Mouse (Mus musculus) liver, embryonic 14.5 days (tissue): Measurements from ENCODE around the gene BC048562. TPM values are rescaled to one million over a fixed set of nuclear protein-coding genes. Genes with fewer than 3 reads are reported as not detected.

Source experiments
- ATAC-seq: fragments of 200-750 bp; cut with Nextera tagmentation; 2 replicates; pipeline ENCODE4 v1.8.0; 2017; ENCODE audit warnings: moderate number of reproducible peaks, mild to moderate bottlenecking, moderate library complexity; ENCODE audit not compliant: insufficient read depth
- DNase-seq, 3 experiments: peaks; one replicate each; pipeline ENCODE4 v3.0.0-alpha.2; 2012 to 2013; ENCODE audit warnings: low read depth in 3 of 3, low spot score in 3 of 3
- H3K27ac ChIP-seq: fragments of 300-500 bp; sonication (generic); 2 replicates; pipeline ENCODE4 v1.5.1; 2014; ENCODE audit warnings: moderate library complexity, mild to moderate bottlenecking, control low read depth, inconsistent platforms
- H3K27me3 ChIP-seq: fragments of 300-500 bp; sonication (generic); 2 replicates; pipeline ENCODE4 v1.6.1; 2014; ENCODE audit warnings: mild to moderate bottlenecking, low read length, moderate library complexity; ENCODE audit not compliant: control insufficient read depth, insufficient read depth
- H3K36me3 ChIP-seq: fragments of 300-500 bp; sonication (generic); replicated peaks from 2 replicates; pipeline ENCODE4 v1.6.1; 2014; ENCODE audit warnings: low read depth; ENCODE audit not compliant: control insufficient read depth, insufficient read depth
- H3K4me1 ChIP-seq, 2 experiments: fragments of 200-500 bp in 1 of 2; fragments of 300-500 bp in 1 of 2; sonication (generic) in 1 of 2; replicated peaks; 2 replicates each; pipeline ENCODE4 v1.6.1; 2012 to 2014; ENCODE audit warnings: antibody characterized with exemption in 1 of 2, inconsistent platforms in 1 of 2, low read length in 1 of 2; ENCODE audit not compliant: control insufficient read depth in 2 of 2, insufficient read depth in 2 of 2
- H3K4me2 ChIP-seq: fragments of 300-500 bp; sonication (generic); 2 replicates; pipeline ENCODE4 v1.6.1; 2014; ENCODE audit warnings: low read depth, mild to moderate bottlenecking, control low read depth, moderate library complexity
- H3K4me3 ChIP-seq, 2 experiments: fragments of 200-500 bp in 1 of 2; fragments of 300-500 bp in 1 of 2; sonication (generic) in 1 of 2; 2 replicates each; pipeline ENCODE4 v1.5.1; 2012 to 2014; ENCODE audit warnings: low read depth in 2 of 2, low read length in 2 of 2, mild to moderate bottlenecking in 2 of 2, control low read depth in 1 of 2, inconsistent platforms in 1 of 2, moderate library complexity in 1 of 2; ENCODE audit not compliant: insufficient read depth in 1 of 2
- H3K9ac ChIP-seq: fragments of 300-500 bp; sonication (generic); replicated peaks from 2 replicates; pipeline ENCODE4 v1.6.1; 2014; ENCODE audit warnings: mild to moderate bottlenecking, control low read depth, moderate library complexity
- H3K9me3 ChIP-seq: fragments of 300-500 bp; sonication (generic); 2 replicates; pipeline ENCODE4 v1.6.1; 2016; ENCODE audit warnings: low read length, mixed read lengths; ENCODE audit not compliant: control insufficient read depth
- CTCF ChIP-seq: IDR thresholded peaks from 2 replicates; pipeline ENCODE4 v1.5.1; 2016; ENCODE audit warnings: antibody characterized with exemption, low read depth, control low read depth
- EP300 ChIP-seq: IDR thresholded peaks from 2 replicates; pipeline ENCODE4 v1.6.1; 2016; ENCODE audit warnings: antibody characterized with exemption, low read depth
- whole genome bisulfite sequencing: fragments of 180-500 bp; shearing (Covaris S2); extraction: QIAGEN DNeasy Blood & Tissue Kit; methylation state at CpG from one replicate; pipeline ENCODE4 v1.1.7; 2014; ENCODE audit not compliant: insufficient replicate concordance; 5-methylcytosine and 5-hydroxymethylcytosine counted together
- polyA plus RNA-seq, 2 experiments: library from polyadenylated mRNA; depleted of rRNA in 1 of 2; stranded (reverse) in 1 of 2; unstranded in 1 of 2; fragments of >200 nt; fragmentation: Nextera tagmentation in 1 of 2; extraction: Ambion mirVana in 1 of 2; gene quantifications; 2 replicates each; pipeline versions ENCODE4 v1.2.1 to v1.2.3; 2012 to 2014

Gene BC048562
- polyA plus RNA-seq, 2 experiments, result not detected

DNA sequence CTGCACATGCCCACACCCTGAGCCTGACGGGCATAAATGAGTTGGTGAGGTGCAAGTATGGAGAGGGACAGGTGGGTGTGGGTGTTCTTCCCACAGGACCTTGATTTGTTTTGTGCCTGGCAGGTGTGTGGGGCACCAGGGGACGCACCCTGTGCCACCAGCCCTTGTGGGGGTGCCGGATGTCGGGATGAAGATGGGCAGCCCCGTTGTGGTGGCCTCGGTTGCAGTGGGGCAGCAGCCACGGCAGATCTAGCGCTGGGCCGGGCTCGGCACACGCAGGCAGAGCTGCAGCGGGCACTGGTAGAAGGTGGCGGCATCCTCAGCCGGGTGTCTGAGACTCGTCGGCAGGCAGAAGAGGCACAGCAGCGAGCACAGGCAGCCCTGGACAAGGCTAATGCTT lies 52.1 kb downstream of the BC048562 start:
- Histone ChIP-seq H3K9ac (no peak overlapping the region), H3K4me2 (no peak overlapping the region), H3K27ac (no peak overlapping the region), H3K4me3 (no peak overlapping the region), H3K4me1 (peaks cover 7 to 8% of the 10 kb centered on the region in 2 experiments), H3K36me3 (peaks cover 11% of the 10 kb centered on the region), H3K9me3 (no peaks in the 10 kb centered on the region), H3K27me3 (no peaks in the 10 kb centered on the region)
- TF ChIP-seq CTCF, result no peak
- TF ChIP-seq EP300, result no peak
- 84% methylated on average over 17 of the region's 17 CpGs for WGBS
- DNase-seq (no peak), ATAC-seq (no peak)

DNA sequence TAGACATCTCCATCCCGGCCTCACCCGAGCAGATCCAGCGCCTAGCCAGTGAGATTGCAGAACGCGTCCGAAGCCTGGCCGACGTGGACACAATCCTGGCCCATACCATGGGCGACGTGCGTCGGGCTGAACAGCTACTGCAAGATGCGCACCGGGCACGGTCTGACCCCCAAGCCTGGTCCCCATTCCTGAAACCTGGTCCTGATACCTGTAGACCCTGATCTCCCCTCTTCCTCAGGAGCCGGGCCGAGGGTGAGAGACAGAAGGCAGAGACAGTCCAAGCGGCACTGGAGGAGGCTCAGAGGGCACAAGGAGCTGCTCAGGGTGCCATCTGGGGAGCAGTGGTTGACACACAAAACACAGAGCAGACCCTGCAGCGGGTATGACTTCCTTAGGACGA lies 52.9 kb downstream of the BC048562 start:
- Histone ChIP-seq H3K9ac (no peak overlapping the region), H3K27me3 (no peaks in the 10 kb centered on the region), H3K4me2 (no peak overlapping the region), H3K9me3 (no peaks in the 10 kb centered on the region), H3K36me3 (peaks cover 19% of the 10 kb centered on the region), H3K4me1 (peaks cover 7 to 8% of the 10 kb centered on the region in 2 experiments), H3K27ac (no peak overlapping the region), H3K4me3 (no peak overlapping the region)
- TF ChIP-seq EP300 (no peak), CTCF (no peak)
- ATAC-seq (no peak), DNase-seq (no peak)
- 88% methylated on average over 20 of the region's 20 CpGs for WGBS

DNA sequence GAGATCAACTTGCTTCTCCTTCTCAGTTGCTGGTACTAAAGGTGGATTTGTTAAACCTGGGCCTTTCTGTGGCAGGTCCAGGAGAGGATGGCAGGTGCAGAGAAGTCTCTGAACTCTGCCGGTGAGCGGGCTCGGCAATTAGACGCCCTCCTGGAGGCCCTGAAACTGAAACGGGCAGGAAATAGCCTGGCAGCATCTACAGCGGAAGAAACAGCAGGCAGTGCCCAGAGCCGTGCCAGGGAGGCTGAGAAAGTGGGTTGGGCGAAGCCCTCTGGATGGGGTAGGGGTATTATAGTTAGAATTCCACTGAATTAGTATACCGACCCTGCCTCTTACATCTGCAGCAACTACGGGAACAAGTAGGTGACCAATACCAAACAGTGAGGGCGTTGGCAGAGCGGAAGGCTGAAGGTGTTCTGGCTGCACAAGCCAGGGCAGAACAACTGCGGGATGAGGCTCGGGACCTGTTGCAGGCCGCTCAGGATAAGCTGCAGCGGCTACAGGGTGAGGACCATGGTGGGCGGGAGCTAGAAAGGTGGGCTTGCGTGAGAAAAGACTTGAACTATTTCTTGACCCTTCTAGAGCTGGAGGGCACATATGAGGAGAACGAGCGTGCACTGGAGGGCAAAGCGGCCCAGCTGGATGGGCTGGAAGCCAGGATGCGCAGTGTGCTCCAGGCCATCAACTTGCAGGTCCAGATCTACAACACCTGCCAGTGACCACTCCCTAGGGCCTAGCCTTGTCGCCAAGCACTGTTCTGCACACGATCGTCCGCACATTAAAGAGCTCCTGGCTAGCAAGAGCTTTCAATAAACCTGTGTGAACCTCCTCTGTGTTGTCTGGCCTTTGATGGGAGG lies 53.6 kb downstream of the BC048562 start:
- DNase-seq (no peak), ATAC-seq (no peak)
- Histone ChIP-seq H3K9me3 (no peaks in the 10 kb centered on the region), H3K27me3 (no peaks in the 10 kb centered on the region), H3K4me1 (peaks cover 7 to 8% of the 10 kb centered on the region in 2 experiments), H3K4me3 (peak overlapping the region; percentile 77 to 82), H3K36me3 (peaks cover 26% of the 10 kb centered on the region), H3K27ac (peak overlapping the region; percentile 82), H3K9ac (peak overlapping the region; percentile 86), H3K4me2 (peak overlapping the region; percentile 90)
- WGBS, result 67% methylated on average over 26 of the region's 26 CpGs
- no peak for TF ChIP-seq CTCF
- TF ChIP-seq EP300, result no peak

DNA sequence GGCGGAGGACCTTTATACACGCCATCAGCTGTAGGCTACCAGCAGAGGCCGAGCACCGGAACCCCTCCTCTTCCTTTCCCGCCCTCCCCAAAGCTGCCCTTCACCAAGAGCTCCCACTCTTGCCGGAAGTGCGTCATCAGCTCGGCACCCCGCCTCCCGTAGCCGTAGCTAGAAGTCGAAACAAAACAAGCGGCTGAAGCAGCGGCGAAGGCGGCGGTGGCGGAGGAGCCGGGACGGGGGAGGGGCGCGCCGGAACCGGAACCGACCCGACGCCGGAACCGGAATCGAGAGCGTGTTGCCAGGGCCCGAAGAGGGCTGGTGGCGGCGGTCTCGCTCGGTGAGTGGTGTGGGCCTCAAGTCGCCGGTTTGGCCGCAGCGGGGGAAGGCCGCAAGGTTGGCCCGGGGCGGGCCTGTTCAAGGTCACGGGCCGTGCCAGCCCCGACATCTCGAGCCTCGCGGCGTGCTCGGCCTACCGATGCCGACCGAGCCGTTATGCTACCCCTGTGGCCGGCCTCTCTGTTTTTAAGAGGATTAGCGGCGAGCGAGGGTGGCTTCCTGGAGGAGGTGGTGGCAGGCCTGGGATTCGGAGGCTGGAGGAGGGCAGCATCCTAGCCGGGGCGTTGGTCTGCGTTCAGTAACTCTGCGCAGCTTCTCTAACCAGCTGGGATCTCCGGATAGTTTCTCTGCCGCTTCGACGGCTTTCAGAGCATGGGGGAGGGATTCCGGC lies 54.4 kb downstream of the BC048562 start, which contains the start of gene Usp19:
Gene Usp19, plus strand, starts transcription at position 44 of the 727 bp plus-strand sequence.
- H3K9me3 ChIP-seq, result no peaks in the 10 kb centered on the region
- TF ChIP-seq CTCF, result 0 out of 2 replicates have a peak, but pooled peaks have one; percentile 3
- no peak for TF ChIP-seq EP300
- DNase-seq, result peak; percentile 90 to 91 (median 91)
- no peaks in the 10 kb centered on the region for H3K27me3 ChIP-seq
- 1% methylated on average over 69 of the region's 69 CpGs for whole genome bisulfite sequencing
- H3K4me2 ChIP-seq, result peak within 1 kb of the TSS; percentile 90
- ATAC-seq, result peak; percentile 91
- peak within 1 kb of the TSS; percentile 77 to 82 for H3K4me3 ChIP-seq
- H3K4me1 ChIP-seq, result peaks cover 7 to 8% of the 10 kb centered on the region in 2 experiments
- H3K9ac ChIP-seq, result peak within 1 kb of the TSS; percentile 86
- peak within 1 kb of the TSS; percentile 82 for H3K27ac ChIP-seq
- H3K36me3 ChIP-seq, result peaks cover 34% of the 10 kb centered on the region

DNA sequence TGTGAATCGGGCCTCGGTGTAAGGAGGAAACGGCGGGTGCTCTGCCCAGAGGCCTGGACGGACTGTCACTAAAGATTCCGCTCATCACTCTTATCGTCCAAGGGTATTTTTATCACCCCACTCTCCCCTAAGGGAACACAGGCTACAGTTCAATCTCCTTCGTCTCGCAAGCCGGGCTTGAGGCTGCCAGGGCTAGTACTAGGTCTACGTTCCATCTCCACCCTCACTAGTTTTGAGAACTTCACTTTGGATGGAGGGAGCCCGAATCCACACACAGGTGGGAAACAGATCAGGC lies 55.0 kb downstream of the BC048562 start:
- H3K4me3 ChIP-seq, result peak overlapping the region; percentile 77 to 82
- DNase-seq (no peak), ATAC-seq (no peak)
- H3K4me1 ChIP-seq, result peaks cover 7 to 8% of the 10 kb centered on the region in 2 experiments
- H3K4me2 ChIP-seq, result peak overlapping the region; percentile 90
- H3K9me3 ChIP-seq, result no peaks in the 10 kb centered on the region
- WGBS, result 3% methylated on average over 12 of the region's 12 CpGs
- H3K36me3 ChIP-seq, result peaks cover 39% of the 10 kb centered on the region
- TF ChIP-seq CTCF (no peak), EP300 (no peak)
- H3K27ac ChIP-seq, result peak overlapping the region; percentile 82
- H3K27me3 ChIP-seq, result no peaks in the 10 kb centered on the region
- H3K9ac ChIP-seq, result peak overlapping the region; percentile 86
